Mouse (Mus musculus) brain, embryonic 14.5 days (tissue): ENCODE measurements around the gene Slc5a5.

Experiments
- CTCF ChIP-seq: fragments of 200-500 bp; IDR thresholded peaks from 2 replicates; pipeline ENCODE4 v1.5.1; 2012; ENCODE audit warnings: inconsistent platforms, mild to moderate bottlenecking, moderate library complexity, borderline replicate concordance; ENCODE audit not compliant: insufficient read depth, insufficient read length; ENCODE audit errors: extremely low read depth
- POLR2A ChIP-seq: fragments of 200-500 bp; IDR thresholded peaks from 2 replicates; pipeline ENCODE4 v1.6.1; 2012; ENCODE audit warnings: mild to moderate bottlenecking, inconsistent platforms, borderline replicate concordance; ENCODE audit not compliant: poor library complexity, insufficient read depth, insufficient read length, severe bottlenecking; ENCODE audit errors: extremely low read depth

DNA sequence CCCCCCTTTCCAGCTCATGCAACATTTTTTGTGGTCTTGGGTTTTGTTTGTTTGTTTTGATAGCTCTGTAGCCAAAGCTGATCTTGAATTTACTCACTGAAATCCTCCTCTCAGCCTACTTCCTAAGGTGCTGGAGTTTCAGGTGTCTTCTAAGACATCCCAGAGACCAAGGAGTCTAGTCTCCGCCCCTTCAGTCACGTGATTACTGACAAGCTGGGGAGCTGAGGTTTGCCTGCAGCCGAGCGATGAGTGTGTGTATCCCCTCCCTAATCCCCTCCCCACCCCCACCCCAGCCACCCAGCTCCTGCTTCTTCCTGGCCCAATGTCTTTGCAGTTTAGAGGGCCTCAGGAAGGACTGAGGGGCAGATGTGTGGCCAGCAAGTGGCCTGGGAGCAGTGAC is 35.0 kb downstream of the Slc5a5 start:
- no peak for TF ChIP-seq CTCF
- no peak for TF ChIP-seq POLR2A
